Mouse (Mus musculus) thymus, adult 2 months (tissue): ENCODE measurements around the gene Tspan7.

Experiments
- CTCF ChIP-seq: fragments of 200-500 bp; IDR thresholded peaks from 2 replicates; pipeline ENCODE4 v1.5.1; 2012; ENCODE audit warnings: mild to moderate bottlenecking, control low read depth, low read length, moderate library complexity, borderline replicate concordance; ENCODE audit not compliant: control insufficient read depth, poor library complexity, insufficient read depth; ENCODE audit errors: extremely low read depth
- POLR2A ChIP-seq: fragments of 200-500 bp; IDR thresholded peaks from 2 replicates; pipeline ENCODE4 v1.6.1; 2012; ENCODE audit warnings: mild to moderate bottlenecking, low read length, control low read depth, moderate library complexity; ENCODE audit not compliant: control insufficient read depth, poor library complexity, insufficient read depth; ENCODE audit errors: extremely low read depth

- TF ChIP-seq CTCF (no peak), POLR2A (no peak)
Measured at GRCm38 (mm10) chrX:10535450-10535849, 50.5 kb downstream of the Tspan7 start.
